Mouse (Mus musculus): Measurements from ENCODE around the gene Rplp1. TPM values are rescaled to one million over a fixed set of nuclear protein-coding genes. Genes with fewer than 3 reads are reported as not detected.

Gene Rplp1
- 26,030 and 31,348 TPM in 2 replicates for polyA plus RNA-seq (2012)

DNA sequence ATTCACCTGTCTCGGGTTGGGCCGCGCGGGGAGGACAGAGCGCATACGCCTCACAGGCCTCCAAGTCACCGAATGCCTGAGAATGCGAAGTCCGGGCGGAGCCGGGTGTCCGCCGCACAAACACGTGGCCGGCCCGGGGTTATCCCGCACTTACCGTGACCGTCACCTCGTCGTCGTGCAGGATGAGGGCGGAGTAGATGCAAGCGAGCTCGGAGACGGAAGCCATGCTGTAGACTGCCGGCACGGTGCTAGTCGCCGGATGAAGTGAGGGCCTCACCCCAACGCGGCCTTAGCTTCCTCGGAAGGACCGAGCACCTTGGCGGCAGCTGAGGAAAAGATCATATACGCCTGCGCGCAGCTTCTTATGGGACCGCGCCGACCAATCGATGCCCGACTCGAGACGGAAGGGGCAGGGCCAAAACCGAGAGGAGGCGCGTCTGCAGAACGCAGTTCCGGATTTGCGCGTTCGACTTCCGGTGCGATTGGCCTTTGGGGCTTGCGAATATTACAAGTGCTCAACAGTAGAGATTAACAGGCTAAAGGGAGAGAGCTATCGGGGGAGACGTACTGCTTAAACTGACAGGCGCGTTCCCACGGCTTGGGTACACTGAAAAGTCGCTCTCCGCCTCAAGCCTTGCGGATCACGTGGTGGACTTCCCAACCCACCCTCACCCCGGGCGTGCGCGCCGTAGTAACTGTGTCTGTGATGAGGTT, at the start of gene Rplp1:
Gene Rplp1 (minus strand): TSS at position 340 of the 714 bp plus-strand sequence.

DNA sequence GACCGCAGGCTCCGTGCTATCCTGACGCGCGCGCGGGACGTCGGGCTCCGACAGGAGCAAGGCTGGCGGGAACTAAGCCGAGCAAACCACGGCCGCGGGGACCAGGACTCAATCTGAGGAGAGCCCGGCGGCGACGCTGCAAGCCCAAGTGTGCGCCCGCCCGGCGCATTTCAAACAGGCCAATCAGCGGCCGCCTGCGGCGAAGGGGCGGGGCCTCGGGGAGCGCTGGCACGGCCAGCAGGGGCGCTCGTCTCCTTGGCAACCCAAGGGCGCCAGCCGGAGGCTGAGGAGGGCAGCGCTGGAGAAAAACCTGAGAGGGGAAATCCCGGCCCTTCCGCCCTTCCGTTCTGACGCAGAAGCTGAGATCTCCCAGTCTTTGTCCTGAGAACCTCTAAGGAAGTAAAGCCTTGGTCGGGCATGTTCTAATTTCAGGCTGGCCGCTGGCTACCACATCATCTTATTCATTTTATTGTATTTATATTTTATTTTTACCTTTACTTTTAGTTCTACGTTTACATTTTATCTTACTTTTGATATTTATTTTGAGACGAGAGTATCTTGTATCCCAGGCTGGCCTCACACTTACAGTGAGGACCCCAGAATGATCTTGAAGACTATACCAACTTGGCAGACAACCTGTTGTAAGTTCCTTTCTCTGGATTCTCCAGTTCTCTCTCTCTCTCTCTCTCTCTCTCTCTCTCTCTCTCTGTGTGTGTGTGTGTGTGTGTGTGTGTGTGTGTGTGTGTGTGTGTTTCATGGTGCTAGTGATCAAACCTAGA, 32.5 kb upstream of the Rplp1 start, which contains the start of gene Kif23:
Gene Kif23 (minus strand): TSS at position 152 of the 779 bp plus-strand sequence.

Other genes starting within 250 kb of the Rplp1 start
- gene Kif23, start 32.2 kb upstream of the Rplp1 start, polyA plus RNA-seq (2012): 26.2 and 26.9 TPM in 2 replicates
- 0.23 and 0.34 TPM in 2 replicates for gene Paqr5, start 112.3 kb upstream of the Rplp1 start, polyA plus RNA-seq (2012)
- 2.4 and 3.1 TPM in 2 replicates for gene Glce, start 208.1 kb upstream of the Rplp1 start, polyA plus RNA-seq (2012)